10 mouse cellular contexts compared by ENCODE assay signal in genomic region chr4:134495546-134495923, GRCm38 (mm10). TPM values are rescaled to one million over a fixed set of nuclear protein-coding genes. Genes with fewer than 3 reads are reported as not detected.
DNase-seq lines count a peak whose midpoint lies in the region; ATAC-seq lines count a peak whose summit lies in the region.
"Had no signal": no experiment of that assay in that cellular context is flagged by ENCODE, and none has a peak within 500 bp of the region (broad histone marks: within the 10 kb centered on the region; RNA-seq: fewer than 3 reads in every experiment).

No protein-coding gene starts in this region.

- WGBS in intestine, embryonic 16.5 days, result 69% methylated on average over 5 of the region's 5 CpGs
- 69% methylated on average over 5 of the region's 5 CpGs for WGBS in intestine, embryonic 15.5 days
- 66% methylated on average over 5 of the region's 5 CpGs for WGBS in neural tube, embryonic 13.5 days
- 58% methylated on average over 4 of the region's 5 CpGs for WGBS in macrophage (ENCODE audit: missing documents)

- peak; percentile 32 for DNase-seq in cerebellum, adult 11-12 months
- no peak for DNase-seq in cerebellum, postnatal 25 days
- DNase-seq in neural tube, embryonic 10.5 days (ENCODE audit: extremely low spot score, low spot score), result no peak
- no peak for DNase-seq in ovary, adult 18-20 months (ENCODE audit: low spot score)

- H3K4me1 ChIP-seq in intestine, embryonic 16.5 days (ENCODE audit: control insufficient read depth, insufficient read depth, low read length), result peaks cover 32% of the 10 kb centered on the region
- peaks cover 30% of the 10 kb centered on the region for H3K4me1 ChIP-seq in intestine, embryonic 15.5 days (replicated peaks)
- peaks cover 38% of the 10 kb centered on the region for H3K4me1 ChIP-seq in neural tube, embryonic 13.5 days (replicated peaks)

- no peaks in the 10 kb centered on the region for H3K27me3 ChIP-seq in intestine, embryonic 16.5 days (replicated peaks; ENCODE audit: control insufficient read depth, insufficient read depth, low read length)
- no peaks in the 10 kb centered on the region for H3K27me3 ChIP-seq in intestine, embryonic 15.5 days (replicated peaks)
- no peaks in the 10 kb centered on the region for H3K27me3 ChIP-seq in neural tube, embryonic 13.5 days

- no peak for ATAC-seq in intestine, embryonic 16.5 days
- ATAC-seq in intestine, embryonic 15.5 days, result no peak
- no peak for ATAC-seq in neural tube, embryonic 13.5 days (ENCODE audit: low read depth)

- no peaks in the 10 kb centered on the region for H3K36me3 ChIP-seq in intestine, embryonic 16.5 days (ENCODE audit: control insufficient read depth, insufficient read depth, low read length)
- no peaks in the 10 kb centered on the region for H3K36me3 ChIP-seq in intestine, embryonic 15.5 days
- no peaks in the 10 kb centered on the region for H3K36me3 ChIP-seq in neural tube, embryonic 13.5 days
- peaks cover 3% of the 10 kb centered on the region; the same call in 1 of the 2 replicates for H3K36me3 ChIP-seq in macrophage (ENCODE audit: inconsistent target)
- H3K36me3 ChIP-seq: midbrain, embryonic 12.5 days had no signal

- H3K4me3 ChIP-seq in intestine, embryonic 16.5 days (ENCODE audit: low read length), result no peak overlapping the region
- no peak overlapping the region for H3K4me3 ChIP-seq in intestine, embryonic 15.5 days (replicated peaks)
- no peak overlapping the region for H3K4me3 ChIP-seq in neural tube, embryonic 13.5 days
- H3K4me3 ChIP-seq in macrophage (ENCODE audit: inconsistent target), result no peak overlapping the region
- H3K4me3 ChIP-seq: midbrain, embryonic 12.5 days had no signal

- peak overlapping the region; percentile 85 for H3K27ac ChIP-seq in intestine, embryonic 16.5 days (ENCODE audit: low read length)
- no peak overlapping the region for H3K27ac ChIP-seq in intestine, embryonic 15.5 days
- H3K27ac ChIP-seq in neural tube, embryonic 13.5 days (replicated peaks), result peak overlapping the region; percentile 61; the same call in 1 of the 2 replicates
- H3K27ac ChIP-seq in macrophage, result peak overlapping the region; percentile 91
- H3K27ac ChIP-seq: midbrain, embryonic 12.5 days had no signal

- H3K9me3 ChIP-seq in intestine, embryonic 16.5 days (ENCODE audit: control insufficient read depth, low read length), result no peaks in the 10 kb centered on the region
- H3K9me3 ChIP-seq in intestine, embryonic 15.5 days, result no peaks in the 10 kb centered on the region
- H3K9me3 ChIP-seq in neural tube, embryonic 13.5 days, result no peaks in the 10 kb centered on the region
- H3K9me3 ChIP-seq: midbrain, embryonic 12.5 days had no signal

- H3K79me2 ChIP-seq in macrophage (ENCODE audit: inconsistent target), result peaks cover 37% of the 10 kb centered on the region

- H3K4me2 ChIP-seq in intestine, embryonic 16.5 days (ENCODE audit: low read depth, low read length), result no peak overlapping the region
- H3K4me2 ChIP-seq in intestine, embryonic 15.5 days (replicated peaks), result no peak overlapping the region
- no peak overlapping the region for H3K4me2 ChIP-seq in neural tube, embryonic 13.5 days

- H3K9ac ChIP-seq in intestine, embryonic 16.5 days (ENCODE audit: low read depth, low read length), result no peak overlapping the region
- no peak overlapping the region for H3K9ac ChIP-seq in intestine, embryonic 15.5 days
- H3K9ac ChIP-seq in neural tube, embryonic 13.5 days, result no peak overlapping the region
- H3K9ac ChIP-seq: midbrain, embryonic 12.5 days had no signal

RNA-seq across cellular contexts. Expression of gene Paqr7, which starts 1.0 kb away (rescaled TPM):
- polyA plus RNA-seq in intestine, embryonic 16.5 days (2015; fragmentation: Nextera tagmentation; extraction: Ambion mirVana), result 23.6 and 32.1 TPM in 2 replicates
- polyA plus RNA-seq in intestine, embryonic 15.5 days (2015; fragmentation: Nextera tagmentation; extraction: Ambion mirVana), result 11.5 TPM in 2 replicates
- 19.5 and 23.3 TPM in 2 replicates for polyA plus RNA-seq in neural tube, embryonic 13.5 days (2015; fragmentation: Nextera tagmentation; extraction: Ambion mirVana)
- total RNA-seq in macrophage (2018; cell fraction: chromatin; rRNA removed), result 10 to 100 TPM in 6 of 26 experiments, 1 to 10 TPM in 17, under 1 TPM in 3; 0.66 to 22.0 (median 3.5) TPM
- 10 to 100 TPM; 11.1 to 34.5 (median 22.6) TPM for total RNA-seq in macrophage (2018; cell fraction: cytosol; rRNA removed)
- 10 to 100 TPM in 22 of 26 experiments, 1 to 10 TPM in 4; 1.7 to 31.3 (median 13.6) TPM for total RNA-seq in macrophage (2018; cell fraction: nucleus; rRNA removed)
- polyA plus RNA-seq in macrophage (2018), result 19.1 to 34.9 TPM (median 31.0 TPM) in 3 replicates

RNA-seq across cellular contexts. Expression of gene Aunip, which starts 15.3 kb away (rescaled TPM):
- 14.4 and 14.6 TPM in 2 replicates for polyA plus RNA-seq in intestine, embryonic 16.5 days (2015; fragmentation: Nextera tagmentation; extraction: Ambion mirVana)
- polyA plus RNA-seq in intestine, embryonic 15.5 days (2015; fragmentation: Nextera tagmentation; extraction: Ambion mirVana), result 16.0 and 18.0 TPM in 2 replicates
- polyA plus RNA-seq in neural tube, embryonic 13.5 days (2015; fragmentation: Nextera tagmentation; extraction: Ambion mirVana), result 2.3 TPM in 2 replicates
- total RNA-seq in macrophage (2018; cell fraction: chromatin; rRNA removed), result 1 to 10 TPM in 4 of 26 experiments, under 1 TPM in 8, not detected in 14; 0.58 to 2.0 (median 0.75) TPM
- 1 to 10 TPM in 3 of 26 experiments, under 1 TPM in 23; 0.09 to 1.3 (median 0.68) TPM for total RNA-seq in macrophage (2018; cell fraction: cytosol; rRNA removed)
- total RNA-seq in macrophage (2018; cell fraction: nucleus; rRNA removed), result 1 to 10 TPM in 5 of 26 experiments, under 1 TPM in 11, not detected in 10; 0.39 to 7.2 (median 0.76) TPM
- polyA plus RNA-seq in macrophage (2018), result 0.18 to 6.2 TPM (median 1.8 TPM) in 3 replicates
- total RNA-seq: neutrophil, adult 5-6 weeks had no signal

RNA-seq across cellular contexts. Expression of gene Stmn1, which starts 27.4 kb away (rescaled TPM):
- 982 and 1,127 TPM in 2 replicates for polyA plus RNA-seq in intestine, embryonic 16.5 days (2015; fragmentation: Nextera tagmentation; extraction: Ambion mirVana)
- 1,243 and 1,415 TPM in 2 replicates for polyA plus RNA-seq in intestine, embryonic 15.5 days (2015; fragmentation: Nextera tagmentation; extraction: Ambion mirVana)
- polyA plus RNA-seq in neural tube, embryonic 13.5 days (2015; fragmentation: Nextera tagmentation; extraction: Ambion mirVana), result 6,082 and 6,118 TPM in 2 replicates
- total RNA-seq in macrophage (2018; cell fraction: chromatin; rRNA removed), result 10 to 100 TPM in 3 of 26 experiments, 1 to 10 TPM in 20, under 1 TPM in 1, not detected in 2; 0.77 to 22.3 (median 3.2) TPM
- 10 to 100 TPM; 12.5 to 95.0 (median 40.8) TPM for total RNA-seq in macrophage (2018; cell fraction: cytosol; rRNA removed)
- total RNA-seq in macrophage (2018; cell fraction: nucleus; rRNA removed), result 10 to 100 TPM in 11 of 26 experiments, 1 to 10 TPM in 15; 3.1 to 57.6 (median 8.7) TPM
- 41.9 to 100 TPM (median 93.4 TPM) in 3 replicates for polyA plus RNA-seq in macrophage (2018)

RNA-seq across cellular contexts. Expression of gene Mtfr1l, which starts 39.7 kb away (rescaled TPM):
- 97.1 and 97.5 TPM in 2 replicates for polyA plus RNA-seq in intestine, embryonic 16.5 days (2015; fragmentation: Nextera tagmentation; extraction: Ambion mirVana)
- polyA plus RNA-seq in intestine, embryonic 15.5 days (2015; fragmentation: Nextera tagmentation; extraction: Ambion mirVana), result 88.3 and 96.4 TPM in 2 replicates
- polyA plus RNA-seq in neural tube, embryonic 13.5 days (2015; fragmentation: Nextera tagmentation; extraction: Ambion mirVana), result 165 and 172 TPM in 2 replicates
- 10 to 100 TPM; 27.3 to 92.7 (median 58.7) TPM for total RNA-seq in macrophage (2018; cell fraction: chromatin; rRNA removed)
- total RNA-seq in macrophage (2018; cell fraction: cytosol; rRNA removed), result 10 to 100 TPM; 46.0 to 72.3 (median 63.0) TPM
- 10 to 100 TPM; 29.6 to 94.1 (median 58.5) TPM for total RNA-seq in macrophage (2018; cell fraction: nucleus; rRNA removed)
- polyA plus RNA-seq in macrophage (2018), result 45.6 to 78.8 TPM (median 65.1 TPM) in 3 replicates

RNA-seq across cellular contexts. Expression of gene Selenon, which starts 56.4 kb away (rescaled TPM):
- 4.7 and 5.5 TPM in 2 replicates for polyA plus RNA-seq in intestine, embryonic 16.5 days (2015; fragmentation: Nextera tagmentation; extraction: Ambion mirVana)
- 15.3 and 25.1 TPM in 2 replicates for polyA plus RNA-seq in intestine, embryonic 15.5 days (2015; fragmentation: Nextera tagmentation; extraction: Ambion mirVana)
- polyA plus RNA-seq in neural tube, embryonic 13.5 days (2015; fragmentation: Nextera tagmentation; extraction: Ambion mirVana), result 11.3 and 17.1 TPM in 2 replicates
- 10 to 100 TPM in 20 of 26 experiments, 1 to 10 TPM in 6; 5.2 to 46.0 (median 17.1) TPM for total RNA-seq in macrophage (2018; cell fraction: chromatin; rRNA removed)
- total RNA-seq in macrophage (2018; cell fraction: cytosol; rRNA removed), result 10 to 100 TPM; 20.5 to 62.6 (median 35.0) TPM
- 10 to 100 TPM; 11.3 to 73.6 (median 34.3) TPM for total RNA-seq in macrophage (2018; cell fraction: nucleus; rRNA removed)
- 33.9 to 45.7 TPM (median 42.5 TPM) in 3 replicates for polyA plus RNA-seq in macrophage (2018)
